Mouse (Mus musculus): ENCODE results near the gene Cxcl17. TPM values are rescaled to one million over a fixed set of nuclear protein-coding genes. Genes with fewer than 3 reads are reported as not detected.

Cxcl17 gene
- total RNA-seq, 1 experiment: 0.31 TPM

- no peak for DNase-seq (ENCODE audit: low read depth, low spot score)
- TF ChIP-seq ZNF384 (IDR thresholded peaks at IDR 0.05; ENCODE audit: low read depth, low read length) (no peak), MAFK (IDR thresholded peaks at IDR 0.05; ENCODE audit: insufficient read depth, low read depth, low read length) (no peak), CHD2 (IDR thresholded peaks at IDR 0.05; ENCODE audit: low read depth, low read length) (no peak), HCFC1 (IDR thresholded peaks at IDR 0.05; ENCODE audit: borderline replicate concordance, insufficient read depth, low read length) (no peak), ZC3H11A (IDR thresholded peaks at IDR 0.05; ENCODE audit: borderline replicate concordance, low read depth, low read length) (no peak)
- Histone ChIP-seq H3K9ac (ENCODE audit: insufficient read depth, low read depth, low read length, poor library complexity, severe bottlenecking) (no peak overlapping the region), H3K4me1 (ENCODE audit: control insufficient read depth in 2 of 2, insufficient read depth in 2 of 2, low read length in 2 of 2, poor library complexity in 1 of 2) (peaks cover 0 to 16% of the 10 kb centered on the region in 2 experiments; a peak in 2 of 4 replicates), H3K9me3 (ENCODE audit: control insufficient read depth, insufficient read depth, low read depth, low read length) (no peaks in the 10 kb centered on the region), H3K4me3 (ENCODE audit: insufficient read depth in 1 of 2, low read depth in 1 of 2, low read length in 2 of 2, poor library complexity in 1 of 2, severe bottlenecking in 1 of 2) (peak overlapping the region; percentile 2 to 54; a peak in 3 of 4 replicates), H3K36me3 (ENCODE audit: control insufficient read depth, insufficient read depth, low read length, poor library complexity, severe bottlenecking) (no peaks in the 10 kb centered on the region), H3K27ac (ENCODE audit: insufficient read depth, low read depth, low read length, poor library complexity, severe bottlenecking) (no peak overlapping the region)
- in situ Hi-C loops (cut with MboI; ENCODE audit: low sequenced_read_pairs in 2 of 2, unreplicated experiment in 2 of 2): no loop called here
These were observed 35.5 kb downstream of the Cxcl17 start for GRCm38 (mm10) chr7:25377100-25377700.

DNA sequence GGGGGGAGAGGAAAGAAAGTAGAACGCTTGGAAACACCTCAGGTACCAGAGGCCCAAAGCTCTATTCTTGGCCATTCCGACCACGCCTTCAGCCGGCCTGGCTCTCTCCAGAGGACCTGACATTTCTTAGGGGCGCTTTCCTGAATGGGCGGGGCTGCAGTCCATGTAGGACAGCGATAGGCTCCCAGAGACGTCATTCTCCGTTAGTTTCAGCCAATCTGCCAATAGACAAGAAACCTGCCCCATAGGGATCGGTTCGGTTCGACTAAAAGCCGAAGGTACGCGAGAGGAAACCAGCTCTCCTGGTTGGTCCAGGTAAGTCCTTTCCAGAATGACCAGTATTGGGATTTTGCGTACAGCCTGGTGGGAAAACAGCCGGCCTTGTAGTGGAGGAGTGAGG, 36.1 kb downstream of the Cxcl17 start:
- Histone ChIP-seq H3K36me3 (ENCODE audit: control insufficient read depth, insufficient read depth, low read length, poor library complexity, severe bottlenecking) (no peaks in the 10 kb centered on the region), H3K9ac (ENCODE audit: insufficient read depth, low read depth, low read length, poor library complexity, severe bottlenecking) (no peak overlapping the region), H3K9me3 (ENCODE audit: control insufficient read depth, insufficient read depth, low read depth, low read length) (no peaks in the 10 kb centered on the region), H3K27ac (ENCODE audit: insufficient read depth, low read depth, low read length, poor library complexity, severe bottlenecking) (no peak overlapping the region), H3K4me1 (ENCODE audit: control insufficient read depth in 2 of 2, insufficient read depth in 2 of 2, low read length in 2 of 2, poor library complexity in 1 of 2) (peaks cover 0 to 16% of the 10 kb centered on the region in 2 experiments; a peak in 2 of 4 replicates), H3K4me3 (ENCODE audit: insufficient read depth in 1 of 2, low read depth in 1 of 2, low read length in 2 of 2, poor library complexity in 1 of 2, severe bottlenecking in 1 of 2) (peak overlapping the region; percentile 2 to 54; a peak in 3 of 4 replicates)
- in situ Hi-C loops (cut with MboI; ENCODE audit: low sequenced_read_pairs in 2 of 2, unreplicated experiment in 2 of 2): no loop called here
- peak; percentile 89 for DNase-seq (ENCODE audit: low read depth, low spot score)
- no peak for TF ChIP-seq HCFC1 (IDR thresholded peaks at IDR 0.05; ENCODE audit: borderline replicate concordance, insufficient read depth, low read length)
- TF ChIP-seq MAFK (IDR thresholded peaks at IDR 0.05; ENCODE audit: insufficient read depth, low read depth, low read length): no peak
- TF ChIP-seq ZNF384 (IDR thresholded peaks at IDR 0.05; ENCODE audit: low read depth, low read length): no peak
- TF ChIP-seq CHD2 (IDR thresholded peaks at IDR 0.05; ENCODE audit: low read depth, low read length): peak; percentile 70; the same call in 1 of the 2 replicates
- no peak for TF ChIP-seq ZC3H11A (IDR thresholded peaks at IDR 0.05; ENCODE audit: borderline replicate concordance, low read depth, low read length)

DNA sequence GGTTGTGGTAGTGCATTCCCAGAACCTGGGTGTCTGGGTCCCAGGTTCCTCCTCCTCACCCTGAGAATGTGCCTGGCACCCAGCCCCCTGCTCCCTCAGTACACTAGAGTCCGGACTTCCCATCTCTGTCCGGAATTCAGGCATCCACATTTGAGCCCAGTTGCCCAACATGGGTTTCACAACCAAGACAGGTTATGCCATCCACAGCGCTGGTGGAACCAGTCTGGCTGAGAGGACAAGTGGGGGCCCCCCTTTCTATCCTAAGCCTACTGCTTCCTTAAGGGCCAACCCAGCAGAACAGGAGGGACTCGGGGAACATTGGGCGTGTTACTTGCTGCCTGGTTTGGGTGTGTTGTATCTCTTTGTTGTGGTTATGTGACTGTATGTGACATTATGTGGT, 40.2 kb downstream of the Cxcl17 start:
- no peaks in the 10 kb centered on the region for H3K9me3 ChIP-seq (ENCODE audit: control insufficient read depth, insufficient read depth, low read depth, low read length)
- no peak overlapping the region for H3K4me3 ChIP-seq (ENCODE audit: insufficient read depth in 1 of 2, low read depth in 1 of 2, low read length in 2 of 2, poor library complexity in 1 of 2, severe bottlenecking in 1 of 2)
- DNase-seq (ENCODE audit: low read depth, low spot score): no peak
- H3K36me3 ChIP-seq (ENCODE audit: control insufficient read depth, insufficient read depth, low read length, poor library complexity, severe bottlenecking): no peaks in the 10 kb centered on the region
- H3K4me1 ChIP-seq (ENCODE audit: control insufficient read depth in 2 of 2, insufficient read depth in 2 of 2, low read length in 2 of 2, poor library complexity in 1 of 2): peaks cover 0 to 10% of the 10 kb centered on the region in 2 experiments; a peak in 2 of 4 replicates
- in situ Hi-C loops (cut with MboI; ENCODE audit: low sequenced_read_pairs in 2 of 2, unreplicated experiment in 2 of 2): no loop called here
- no peak overlapping the region for H3K9ac ChIP-seq (ENCODE audit: insufficient read depth, low read depth, low read length, poor library complexity, severe bottlenecking)
- H3K27ac ChIP-seq (ENCODE audit: insufficient read depth, low read depth, low read length, poor library complexity, severe bottlenecking): no peak overlapping the region
- TF ChIP-seq ZNF384 (IDR thresholded peaks at IDR 0.05; ENCODE audit: low read depth, low read length) (no peak), HCFC1 (IDR thresholded peaks at IDR 0.05; ENCODE audit: borderline replicate concordance, insufficient read depth, low read length) (no peak), ZC3H11A (IDR thresholded peaks at IDR 0.05; ENCODE audit: borderline replicate concordance, low read depth, low read length) (no peak), MAFK (IDR thresholded peaks at IDR 0.05; ENCODE audit: insufficient read depth, low read depth, low read length) (no peak), CHD2 (IDR thresholded peaks at IDR 0.05; ENCODE audit: low read depth, low read length) (no peak)

- in situ Hi-C loops (cut with MboI; ENCODE audit: low sequenced_read_pairs in 2 of 2, unreplicated experiment in 2 of 2): no loop called here
- no peaks in the 10 kb centered on the region for H3K9me3 ChIP-seq (ENCODE audit: control insufficient read depth, insufficient read depth, low read depth, low read length)
These were observed 43.5 kb downstream of the Cxcl17 start, which contains the start of gene Cnfn for GRCm38 (mm10) chr7:25369058-25369749. Gene Cnfn, minus strand, starts transcription at chr7:25369724.

More at GRCm38 (mm10) chr7:25369058-25369749, 43.5 kb downstream of the Cxcl17 start, which contains the start of gene Cnfn:
- H3K36me3 ChIP-seq (ENCODE audit: control insufficient read depth, insufficient read depth, low read length, poor library complexity, severe bottlenecking): peaks cover 2% of the 10 kb centered on the region; the same call in 1 of the 2 replicates
- TF ChIP-seq HCFC1 (IDR thresholded peaks at IDR 0.05; ENCODE audit: borderline replicate concordance, insufficient read depth, low read length) (no peak), ZNF384 (IDR thresholded peaks at IDR 0.05; ENCODE audit: low read depth, low read length) (no peak)
- no peak within 1 kb of the TSS for H3K4me3 ChIP-seq (ENCODE audit: insufficient read depth in 1 of 2, low read depth in 1 of 2, low read length in 2 of 2, poor library complexity in 1 of 2, severe bottlenecking in 1 of 2)
- H3K9ac ChIP-seq (ENCODE audit: insufficient read depth, low read depth, low read length, poor library complexity, severe bottlenecking): no peak within 1 kb of the TSS
- DNase-seq (ENCODE audit: low read depth, low spot score): no peak
- peaks cover 0 to 2% of the 10 kb centered on the region in 2 experiments; a peak in 1 of 4 replicates for H3K4me1 ChIP-seq (ENCODE audit: control insufficient read depth in 2 of 2, insufficient read depth in 2 of 2, low read length in 2 of 2, poor library complexity in 1 of 2)
- no peak within 1 kb of the TSS for H3K27ac ChIP-seq (ENCODE audit: insufficient read depth, low read depth, low read length, poor library complexity, severe bottlenecking)

Measured in ES-E14 (cell line).